Mouse (Mus musculus) MEL (cell line): ENCODE results near the gene Agtrap. TPM values are rescaled to one million over a fixed set of nuclear protein-coding genes. Genes with fewer than 3 reads are reported as not detected.

Source experiments
- DNase-seq: peaks from one replicate; pipeline ENCODE4 v3.0.0; 2011; ENCODE audit warnings: low read depth, low spot score
- H3K27ac ChIP-seq: 2 replicates; pipeline ENCODE4 v1.5.1; 2012; ENCODE audit warnings: low read depth, mild to moderate bottlenecking, control low read depth, low read length, moderate library complexity; ENCODE audit not compliant: control insufficient read depth
- H3K27me3 ChIP-seq, 2 experiments: fragments of 150-350 bp in 1 of 2; sonication (generic) in 1 of 2; 2 replicates each; pipeline ENCODE4 v1.6.1; 2012; ENCODE audit warnings: low read length in 2 of 2, mild to moderate bottlenecking in 2 of 2, improper control_type of control experiment in 1 of 2, moderate library complexity in 1 of 2; ENCODE audit not compliant: insufficient read depth in 2 of 2, control insufficient read depth in 1 of 2
- H3K36me3 ChIP-seq, 2 experiments: 2 replicates each; pipeline ENCODE4 v1.6.1; 2012 to 2014; ENCODE audit warnings: low read length in 2 of 2, improper control_type of control experiment in 1 of 2, inconsistent platforms in 1 of 2, mild to moderate bottlenecking in 1 of 2; ENCODE audit not compliant: insufficient read depth in 2 of 2, control insufficient read depth in 1 of 2
- H3K4me1 ChIP-seq, 2 experiments: fragments of 150-350 bp in 1 of 2; sonication (generic) in 1 of 2; 2 replicates each; pipeline ENCODE4 v1.6.1; 2012; ENCODE audit warnings: low read length in 2 of 2, improper control_type of control experiment in 1 of 2, mild to moderate bottlenecking in 1 of 2; ENCODE audit not compliant: insufficient read depth in 2 of 2, control insufficient read depth in 1 of 2
- H3K4me3 ChIP-seq, 2 experiments: fragments of 150-350 bp in 1 of 2; sonication (generic) in 1 of 2; 2 replicates each; pipeline ENCODE4 v1.5.1; 2012; ENCODE audit warnings: low read depth in 2 of 2, low read length in 2 of 2, mild to moderate bottlenecking in 2 of 2, moderate library complexity in 2 of 2, control low read depth in 1 of 2, improper control_type of control experiment in 1 of 2; ENCODE audit not compliant: control insufficient read depth in 1 of 2, insufficient read depth in 1 of 2
- H3K79me2 ChIP-seq: 2 replicates; pipeline ENCODE4 v1.6.1; 2012; ENCODE audit warnings: mild to moderate bottlenecking, low read length, moderate library complexity; ENCODE audit not compliant: control insufficient read depth, poor library complexity, insufficient read depth
- H3K9ac ChIP-seq: 2 replicates; pipeline ENCODE4 v1.6.1; 2012; ENCODE audit warnings: low read depth, mild to moderate bottlenecking, control low read depth, low read length, moderate library complexity; ENCODE audit not compliant: control insufficient read depth, poor library complexity, severe bottlenecking
- H3K9me3 ChIP-seq: fragments of 150-350 bp; sonication (generic); replicated peaks from 2 replicates; pipeline ENCODE4 v1.6.1; 2012; ENCODE audit warnings: mild to moderate bottlenecking, low read length, improper control_type of control experiment, moderate library complexity; ENCODE audit not compliant: insufficient read depth
- CHD1 ChIP-seq: IDR thresholded peaks from 2 replicates; pipeline ENCODE4 v1.6.1; 2012; ENCODE audit warnings: low read depth, mild to moderate bottlenecking, inconsistent platforms, low read length, improper control_type of control experiment
- CTCF ChIP-seq, 3 experiments: IDR thresholded peaks in 2 of 3; conservative IDR thresholded peaks in 1 of 3; 2 replicates each; pipeline ENCODE4 v1.5.1; 2011 to 2012; ENCODE audit warnings: low read length in 3 of 3, low read depth in 2 of 3, mild to moderate bottlenecking in 2 of 3, improper control_type of control experiment in 1 of 3, inconsistent platforms in 1 of 3, mixed read lengths in 1 of 3, moderate library complexity in 1 of 3; ENCODE audit not compliant: control insufficient read depth in 1 of 3, insufficient read depth in 1 of 3, poor library complexity in 1 of 3, severe bottlenecking in 1 of 3
- E2F4 ChIP-seq: IDR thresholded peaks from 2 replicates; pipeline ENCODE4 v1.6.1; 2011; ENCODE audit warnings: low read depth, low read length, improper control_type of control experiment, borderline replicate concordance
- ETS1 ChIP-seq: IDR thresholded peaks from 2 replicates; pipeline ENCODE4 v1.6.1; 2012; ENCODE audit warnings: low read depth, mild to moderate bottlenecking, inconsistent platforms, low read length, improper control_type of control experiment, moderate library complexity
- HCFC1 ChIP-seq: IDR thresholded peaks from 2 replicates; pipeline ENCODE4 v1.6.1; 2012; ENCODE audit warnings: low read depth, mild to moderate bottlenecking, inconsistent platforms, low read length, improper control_type of control experiment, moderate library complexity
- MAFK ChIP-seq: IDR thresholded peaks from 2 replicates; pipeline ENCODE4 v1.6.1; 2011; ENCODE audit warnings: low read depth, mild to moderate bottlenecking, low read length, improper control_type of control experiment, borderline replicate concordance
- MEF2A ChIP-seq: IDR thresholded peaks from 2 replicates; pipeline ENCODE4 v1.6.1; 2014; ENCODE audit warnings: low read depth, mild to moderate bottlenecking, inconsistent platforms, low read length, improper control_type of control experiment; ENCODE audit not compliant: poor library complexity, insufficient replicate concordance, severe bottlenecking; ENCODE audit errors: extremely low read depth
- NRF1 ChIP-seq: IDR thresholded peaks from 2 replicates; pipeline ENCODE4 v1.6.1; 2014; ENCODE audit warnings: low read depth, mild to moderate bottlenecking, inconsistent platforms, low read length, improper control_type of control experiment, moderate library complexity; ENCODE audit not compliant: poor library complexity, insufficient read depth, severe bottlenecking
- POLR2A ChIP-seq, 2 experiments: IDR thresholded peaks; 2 replicates each; pipeline ENCODE4 v1.6.1; 2011 to 2012; ENCODE audit warnings: low read length in 2 of 2, mild to moderate bottlenecking in 2 of 2, control low read depth in 1 of 2, improper control_type of control experiment in 1 of 2, low read depth in 1 of 2, moderate library complexity in 1 of 2; ENCODE audit not compliant: control insufficient read depth in 1 of 2, insufficient read depth in 1 of 2, poor library complexity in 1 of 2
- RCOR1 ChIP-seq: IDR thresholded peaks from 2 replicates; pipeline ENCODE4 v1.6.1; 2012; ENCODE audit warnings: low read depth, mild to moderate bottlenecking, inconsistent platforms, low read length, improper control_type of control experiment
- SIN3A ChIP-seq: IDR thresholded peaks from 2 replicates; pipeline ENCODE4 v1.6.1; 2012; ENCODE audit warnings: low read length, improper control_type of control experiment, inconsistent platforms
- TAL1 ChIP-seq: IDR thresholded peaks from 2 replicates; pipeline ENCODE4 v1.6.1; 2012; ENCODE audit warnings: mild to moderate bottlenecking, inconsistent platforms, low read length, moderate library complexity, mixed read lengths
- ZKSCAN1 ChIP-seq: IDR thresholded peaks from 2 replicates; pipeline ENCODE4 v1.6.1; 2012; ENCODE audit warnings: low read depth, mild to moderate bottlenecking, inconsistent platforms, low read length, improper control_type of control experiment, moderate library complexity
- ZNF384 ChIP-seq: IDR thresholded peaks from 2 replicates; pipeline ENCODE4 v1.6.1; 2012; ENCODE audit warnings: low read depth, mild to moderate bottlenecking, inconsistent platforms, low read length, improper control_type of control experiment
- polyA plus RNA-seq, 2 experiments: library from polyadenylated mRNA; stranded (reverse) in 1 of 2; unstranded in 1 of 2; fragments of >175 nt in 1 of 2; fragments of >200 nt in 1 of 2; gene quantifications; 2 replicates each; pipeline versions ENCODE4 v1.2.1 to v1.2.4; 2012; ENCODE audit warnings: low replicate concordance in 2 of 2, low read depth in 1 of 2; ENCODE audit not compliant: insufficient read length in 2 of 2, insufficient read depth in 1 of 2, missing spikeins in 1 of 2
- total RNA-seq: library from RNA; depleted of rRNA; stranded (reverse); fragments of 300-350 nt; gene quantifications from 2 replicates; pipeline ENCODE4 v1.2.3, GENCODE M21; 2012

The Agtrap gene
- total and polyA plus RNA-seq, 3 experiments: 5.0 to 16.0 TPM; not detected in 1

DNA sequence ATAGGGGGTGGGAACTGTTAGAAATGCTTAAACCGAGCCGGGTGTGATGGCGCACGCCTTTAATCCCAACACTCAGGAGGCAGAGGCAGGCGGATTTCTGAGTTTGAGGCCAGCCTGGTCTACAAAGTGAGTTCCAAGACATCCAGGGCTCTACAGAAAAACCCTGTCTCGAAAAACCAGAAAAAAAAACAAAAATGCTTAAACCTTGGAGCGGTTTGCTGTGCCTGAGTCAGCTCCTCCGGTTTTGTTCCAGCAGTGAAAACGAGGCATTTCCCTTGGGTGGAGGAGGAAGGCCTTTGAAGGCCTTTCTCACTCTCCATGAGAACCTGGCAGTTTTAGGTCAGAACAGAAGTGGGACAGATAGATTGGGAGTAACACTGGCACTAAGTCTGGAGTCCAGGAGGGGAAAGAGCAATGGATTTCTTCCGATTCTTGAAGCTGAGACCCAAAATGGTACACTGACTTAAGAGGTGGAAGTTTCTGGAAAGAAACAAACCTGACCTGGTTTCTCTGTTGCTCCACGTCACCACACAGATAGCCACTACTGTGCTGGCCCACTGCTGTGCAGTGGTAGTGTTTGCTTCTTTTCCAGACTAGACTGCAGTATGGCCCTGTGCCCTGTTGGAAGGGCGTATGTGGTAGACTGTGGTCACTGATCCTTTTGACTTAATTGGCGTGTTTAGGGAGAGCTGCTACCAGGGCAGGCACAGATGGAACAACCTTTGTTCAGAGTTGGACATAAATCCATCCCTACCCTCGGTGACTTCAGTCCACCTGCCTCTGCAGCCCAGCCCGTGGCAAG is 47.6 kb downstream of the Agtrap start:
- Histone ChIP-seq H3K9me3 (no peaks in the 10 kb centered on the region), H3K4me1 (peaks cover 0 to 27% of the 10 kb centered on the region in 2 experiments; a peak in 3 of 4 replicates), H3K36me3 (peaks cover 0 to 15% of the 10 kb centered on the region in 2 experiments; a peak in 2 of 4 replicates), H3K27ac (no peak overlapping the region), H3K4me3 (peak overlapping the region; percentile 80 to 82), H3K79me2 (peaks cover 11% of the 10 kb centered on the region), H3K27me3 (no peaks in the 10 kb centered on the region), H3K9ac (peak overlapping the region; percentile 81)
- no peak for TF ChIP-seq E2F4
- TF ChIP-seq ZKSCAN1: no peak
- TF ChIP-seq ZNF384: no peak
- TF ChIP-seq TAL1: no peak
- DNase-seq: no peak

DNA sequence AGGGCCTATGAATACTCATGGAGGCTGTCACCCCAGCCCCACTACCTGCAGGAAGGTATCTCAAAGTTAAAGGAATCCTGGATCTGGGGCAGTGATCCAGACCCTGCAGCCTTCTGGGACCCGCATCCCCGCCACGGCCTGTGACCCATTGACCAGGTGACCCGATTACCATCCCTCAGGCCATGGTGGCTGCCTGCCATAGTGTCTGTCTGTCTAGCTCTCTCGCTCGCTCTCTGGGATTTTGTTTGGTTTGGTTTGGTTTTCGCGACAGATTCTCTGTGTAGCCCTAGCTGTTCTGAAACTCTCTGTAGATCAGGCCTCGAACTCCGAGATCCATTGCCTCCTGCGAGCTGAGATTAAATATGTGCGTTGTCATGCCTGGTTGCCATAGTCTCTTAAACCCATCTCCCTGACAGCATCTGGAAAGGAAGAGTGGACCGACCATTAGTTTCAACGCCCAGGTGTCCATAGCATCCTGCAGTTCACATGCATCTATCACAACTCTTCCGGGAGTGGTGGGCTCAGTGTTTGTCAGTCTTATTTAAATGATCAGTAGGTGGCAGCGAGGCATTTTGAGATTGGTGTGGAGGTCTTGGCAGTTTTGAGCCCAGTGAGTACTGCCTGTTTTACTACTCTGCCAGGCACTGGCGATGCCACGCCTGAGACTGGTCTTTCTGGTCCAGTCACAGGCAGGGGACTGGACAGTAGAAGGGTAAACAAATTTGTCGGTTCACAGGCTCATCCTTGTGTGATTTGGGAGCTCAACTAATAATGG is 48.4 kb downstream of the Agtrap start:
- peaks cover 0 to 15% of the 10 kb centered on the region in 2 experiments; a peak in 2 of 4 replicates for H3K36me3 ChIP-seq

More for the DNA sequence above, 48.4 kb downstream of the Agtrap start:
- Histone ChIP-seq H3K9ac (peak overlapping the region; percentile 81), H3K79me2 (peaks cover 11% of the 10 kb centered on the region), H3K9me3 (no peaks in the 10 kb centered on the region), H3K27me3 (no peaks in the 10 kb centered on the region), H3K4me3 (peak overlapping the region; percentile 80 to 82), H3K27ac (peak overlapping the region; percentile 66), H3K4me1 (peaks cover 0 to 22% of the 10 kb centered on the region in 2 experiments; a peak in 3 of 4 replicates)
- TF ChIP-seq ETS1: no peak
- no peak for TF ChIP-seq MEF2A
- 0 out of 4 replicates have a peak, but pooled peaks of 1 of the 2 experiments have one; percentile 10 for TF ChIP-seq POLR2A (IDR thresholded peaks at IDR 0.05; ENCODE audit: control insufficient read depth in 1 of 2, insufficient read depth in 1 of 2, low read depth in 1 of 2, low read length in 2 of 2, poor library complexity in 1 of 2)
- TF ChIP-seq HCFC1: no peak
- TF ChIP-seq SIN3A: no peak
- TF ChIP-seq RCOR1: 0 out of 2 replicates have a peak, but pooled peaks have one; percentile 15
- no peak for TF ChIP-seq CHD1
- no peak for TF ChIP-seq ZNF384
- no peak for TF ChIP-seq NRF1
- no peak for TF ChIP-seq CTCF (IDR thresholded peaks at IDR 0.05 in 2 of 3, conservative IDR thresholded peaks at IDR 0.05 in 1 of 3; ENCODE audit: control insufficient read depth in 1 of 3, insufficient read depth in 1 of 3, low read depth in 2 of 3, low read length in 3 of 3, poor library complexity in 1 of 3, severe bottlenecking in 1 of 3)
- no peak for TF ChIP-seq MAFK
- peak; percentile 61 for DNase-seq
